Mouse (Mus musculus) cerebellum, adult 2 months (tissue): ENCODE measurements around the gene Glg1.

Source experiments
- CTCF ChIP-seq: fragments of 200-500 bp; IDR thresholded peaks from 2 replicates; pipeline ENCODE4 v1.5.1; 2011; ENCODE audit warnings: low read depth, mild to moderate bottlenecking, control low read depth, low read length, moderate library complexity, borderline replicate concordance; ENCODE audit not compliant: insufficient read depth
- POLR2A ChIP-seq: fragments of 200-500 bp; IDR thresholded peaks from 2 replicates; pipeline ENCODE4 v1.6.1; 2011; ENCODE audit warnings: low read length, control low read depth, borderline replicate concordance; ENCODE audit not compliant: insufficient read depth

DNA sequence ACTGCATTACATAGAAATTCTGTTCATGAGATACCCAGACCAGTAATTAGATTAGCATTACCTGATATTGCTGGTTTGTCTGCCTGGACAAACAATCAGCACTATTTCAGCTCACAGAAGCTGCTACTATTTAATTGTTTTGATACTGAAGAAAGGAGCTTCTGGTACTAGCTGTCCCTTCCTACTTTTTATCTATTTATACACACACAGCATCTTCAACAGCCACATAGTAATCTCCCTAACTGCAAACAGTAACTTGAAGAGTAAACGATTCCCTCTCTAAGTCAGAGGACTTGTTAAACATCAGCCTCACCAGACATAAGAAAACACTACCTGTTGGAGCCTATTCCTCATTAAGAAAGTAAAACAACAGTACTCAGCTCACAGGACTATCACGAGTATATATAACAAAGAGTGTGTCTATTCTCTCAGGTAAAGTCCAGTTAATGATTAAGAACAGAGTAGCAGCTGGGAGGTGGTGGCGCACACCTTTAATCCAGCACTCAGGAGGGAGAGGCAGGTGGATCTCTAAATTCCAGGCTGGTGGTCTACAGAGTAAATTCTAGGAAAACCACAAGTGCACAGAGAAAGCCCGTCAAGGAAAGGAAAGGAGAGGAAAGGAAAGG lies 6.4 kb downstream of the Glg1 start:
- TF ChIP-seq CTCF (no peak), POLR2A (no peak)
